ENCODE assay signal across 8 mouse cellular contexts in the genomic region with DNA sequence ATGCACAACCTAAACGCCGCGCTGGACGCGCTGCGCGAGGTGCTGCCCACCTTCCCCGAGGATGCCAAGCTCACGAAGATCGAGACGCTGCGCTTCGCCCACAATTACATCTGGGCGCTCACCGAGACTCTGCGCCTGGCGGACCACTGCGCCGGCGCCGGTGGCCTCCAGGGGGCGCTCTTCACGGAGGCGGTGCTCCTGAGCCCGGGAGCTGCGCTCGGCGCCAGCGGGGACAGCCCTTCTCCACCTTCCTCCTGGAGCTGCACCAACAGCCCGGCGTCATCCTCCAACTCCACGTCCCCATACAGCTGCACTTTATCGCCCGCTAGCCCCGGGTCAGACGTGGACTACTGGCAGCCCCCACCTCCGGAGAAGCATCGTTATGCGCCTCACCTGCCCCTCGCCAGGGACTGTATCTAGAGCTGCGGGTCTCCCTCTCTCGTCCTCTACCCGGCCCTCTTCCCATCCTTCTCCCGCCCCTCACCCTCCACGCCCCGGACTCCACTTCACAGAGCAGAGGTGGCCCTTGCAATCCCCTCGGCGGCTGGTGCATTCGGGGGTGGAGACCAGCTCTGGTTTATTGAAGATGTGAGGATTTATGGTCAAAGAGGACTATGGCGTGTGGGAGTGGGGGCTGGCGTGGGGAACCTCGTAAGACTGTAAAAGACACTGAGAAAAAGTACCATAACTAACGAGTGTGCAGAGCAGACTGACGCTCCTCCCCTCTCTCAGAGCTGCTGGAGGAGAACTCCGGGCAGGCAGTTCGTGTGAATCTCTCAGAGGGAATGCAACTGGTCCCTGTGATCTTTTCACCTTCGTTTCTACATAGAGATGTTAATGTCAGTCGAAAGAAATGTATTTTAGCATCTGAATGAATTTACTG. TPM values are rescaled to one million over a fixed set of nuclear protein-coding genes. Genes with fewer than 3 reads are reported as not detected.
DNase-seq lines count a peak whose midpoint lies in the region; ATAC-seq and TF ChIP-seq lines count a peak whose summit lies in the region.

No protein-coding gene starts in this region.

- no peak for TF ChIP-seq POLR2A in bone marrow, adult 2 months (IDR thresholded peaks at IDR 0.05; ENCODE audit: borderline replicate concordance, control insufficient read depth, low read depth, low read length)

- peak; percentile 80 for TF ChIP-seq CTCF in bone marrow, adult 2 months (IDR thresholded peaks at IDR 0.05; ENCODE audit: control insufficient read depth, insufficient read depth, low read length)

- 0 out of 2 replicates have a peak overlapping the region, but pooled peaks have one; percentile 27 for H3K9ac ChIP-seq in embryonic facial prominence, embryonic 13.5 days
- 0 out of 2 replicates have a peak overlapping the region, but pooled peaks have one; percentile 15 for H3K9ac ChIP-seq in heart, embryonic 12.5 days
- H3K9ac ChIP-seq in kidney, embryonic 16.5 days (replicated peaks; ENCODE audit: low read length) = no peak overlapping the region
- H3K9ac ChIP-seq in liver, embryonic 13.5 days = no peak overlapping the region
- no peak overlapping the region for H3K9ac ChIP-seq in stomach, embryonic 15.5 days

- peak overlapping the region; percentile 75 for H3K4me2 ChIP-seq in embryonic facial prominence, embryonic 13.5 days
- peak overlapping the region; percentile 84 for H3K4me2 ChIP-seq in heart, embryonic 12.5 days
- peak overlapping the region; percentile 65 for H3K4me2 ChIP-seq in kidney, embryonic 16.5 days (replicated peaks; ENCODE audit: low read depth, low read length)
- peak overlapping the region; percentile 59 for H3K4me2 ChIP-seq in liver, embryonic 13.5 days
- H3K4me2 ChIP-seq in stomach, embryonic 15.5 days = peak overlapping the region; percentile 71

- no peak overlapping the region for H3K4me3 ChIP-seq in bone marrow, adult 2 months (replicated peaks; ENCODE audit: control insufficient read depth, low read depth, low read length)
- peak overlapping the region; percentile 45 for H3K4me3 ChIP-seq in embryonic facial prominence, embryonic 13.5 days
- peak overlapping the region; percentile 48 for H3K4me3 ChIP-seq in heart, embryonic 12.5 days
- H3K4me3 ChIP-seq in kidney, embryonic 16.5 days (ENCODE audit: low read length) = peak overlapping the region; percentile 44
- H3K4me3 ChIP-seq in liver, embryonic 13.5 days (replicated peaks) = peak overlapping the region; percentile 43
- peak overlapping the region; percentile 40 for H3K4me3 ChIP-seq in stomach, embryonic 15.5 days (replicated peaks)

- 2% methylated on average over 58 of the region's 58 CpGs for WGBS in bone marrow, adult 2 months
- under 1% methylated on average over 58 of the region's 58 CpGs for WGBS in embryonic facial prominence, embryonic 13.5 days
- WGBS in heart, embryonic 12.5 days = 1% methylated on average over 58 of the region's 58 CpGs
- under 1% methylated on average over 58 of the region's 58 CpGs for WGBS in kidney, embryonic 16.5 days
- WGBS in liver, embryonic 13.5 days (ENCODE audit: insufficient replicate concordance) = 2% methylated on average over 58 of the region's 58 CpGs
- WGBS in stomach, embryonic 15.5 days = 1% methylated on average over 58 of the region's 58 CpGs

- H3K36me3 ChIP-seq in embryonic facial prominence, embryonic 13.5 days = no peaks in the 10 kb centered on the region
- H3K36me3 ChIP-seq in heart, embryonic 12.5 days = no peaks in the 10 kb centered on the region
- no peaks in the 10 kb centered on the region for H3K36me3 ChIP-seq in kidney, embryonic 16.5 days (ENCODE audit: insufficient read depth, low read length)
- H3K36me3 ChIP-seq in liver, embryonic 13.5 days = no peaks in the 10 kb centered on the region
- no peaks in the 10 kb centered on the region for H3K36me3 ChIP-seq in stomach, embryonic 15.5 days

- peak; percentile 61; the same call in 1 of the 2 replicates for ATAC-seq in embryonic facial prominence, embryonic 13.5 days (ENCODE audit: insufficient number of reproducible peaks, insufficient read depth, low FRiP score, low TSS enrichment, low read depth)
- ATAC-seq in heart, embryonic 12.5 days (ENCODE audit: insufficient number of reproducible peaks, low FRiP score) = peak; percentile 75
- ATAC-seq in kidney, embryonic 16.5 days (ENCODE audit: low FRiP score, low TSS enrichment) = peak; percentile 74
- peak; percentile 64 for ATAC-seq in liver, embryonic 13.5 days (ENCODE audit: low read depth)
- peak; percentile 69 for ATAC-seq in stomach, embryonic 15.5 days (ENCODE audit: insufficient read depth, low FRiP score, low read depth)

- H3K27me3 ChIP-seq in embryonic facial prominence, embryonic 13.5 days = peaks cover 96% of the 10 kb centered on the region
- peaks cover 90% of the 10 kb centered on the region for H3K27me3 ChIP-seq in heart, embryonic 12.5 days (replicated peaks)
- peaks cover 94% of the 10 kb centered on the region for H3K27me3 ChIP-seq in kidney, embryonic 16.5 days (ENCODE audit: insufficient read depth, low read length)
- peaks cover 96% of the 10 kb centered on the region for H3K27me3 ChIP-seq in liver, embryonic 13.5 days
- peaks cover 80% of the 10 kb centered on the region for H3K27me3 ChIP-seq in stomach, embryonic 15.5 days (replicated peaks)

- no peak overlapping the region for H3K27ac ChIP-seq in bone marrow, adult 2 months (ENCODE audit: control insufficient read depth, insufficient read depth, low read depth, low read length, poor library complexity)
- no peak overlapping the region for H3K27ac ChIP-seq in embryonic facial prominence, embryonic 13.5 days
- H3K27ac ChIP-seq in heart, embryonic 12.5 days (ENCODE audit: poor library complexity, severe bottlenecking) = no peak overlapping the region
- no peak overlapping the region for H3K27ac ChIP-seq in kidney, embryonic 16.5 days (ENCODE audit: low read length)
- no peak overlapping the region for H3K27ac ChIP-seq in liver, embryonic 13.5 days
- no peak overlapping the region for H3K27ac ChIP-seq in stomach, embryonic 15.5 days

- no peaks in the 10 kb centered on the region; the same call in 1 of the 2 replicates for H3K4me1 ChIP-seq in bone marrow, adult 2 months (ENCODE audit: control insufficient read depth, insufficient read depth, low read length)
- peaks cover 25% of the 10 kb centered on the region for H3K4me1 ChIP-seq in embryonic facial prominence, embryonic 13.5 days
- H3K4me1 ChIP-seq in heart, embryonic 12.5 days (replicated peaks) = peaks cover 29% of the 10 kb centered on the region
- peaks cover 26% of the 10 kb centered on the region for H3K4me1 ChIP-seq in kidney, embryonic 16.5 days (ENCODE audit: insufficient read depth, low read length)
- peaks cover 23% of the 10 kb centered on the region for H3K4me1 ChIP-seq in liver, embryonic 13.5 days (replicated peaks)
- peaks cover 27% of the 10 kb centered on the region for H3K4me1 ChIP-seq in stomach, embryonic 15.5 days

- DNase-seq in CD4-positive, CD25-positive, alpha-beta regulatory T cell, adult 2 months (ENCODE audit: low read depth, low spot score) = peak; percentile 85
- DNase-seq in liver, embryonic 13.5 days = peak; percentile 28
- peak; percentile 27 to 68 for DNase-seq in natural killer cell, adult 2 months (ENCODE audit: low spot score in 2 of 2)

- no peaks in the 10 kb centered on the region for H3K9me3 ChIP-seq in embryonic facial prominence, embryonic 13.5 days
- no peaks in the 10 kb centered on the region for H3K9me3 ChIP-seq in heart, embryonic 12.5 days (replicated peaks)
- no peaks in the 10 kb centered on the region for H3K9me3 ChIP-seq in kidney, embryonic 16.5 days (ENCODE audit: low read length)
- no peaks in the 10 kb centered on the region for H3K9me3 ChIP-seq in liver, embryonic 13.5 days (replicated peaks)
- no peaks in the 10 kb centered on the region for H3K9me3 ChIP-seq in stomach, embryonic 15.5 days

RNA-seq across cellular contexts. Expression of gene Neurog2, which starts 1.4 kb away (rescaled TPM):
- polyA plus RNA-seq in bone marrow, adult 2 months (2011; ENCODE audit: insufficient read depth, insufficient read length, low replicate concordance, missing spikeins) = not detected in 2 replicates
- 0.26 and 0.32 TPM in 2 replicates for polyA plus RNA-seq in embryonic facial prominence, embryonic 13.5 days (2015; fragmentation: Nextera tagmentation; extraction: Ambion mirVana)
- polyA plus RNA-seq in heart, embryonic 12.5 days (2016; fragmentation: Nextera tagmentation; extraction: Ambion mirVana) = 0.24 TPM in 1 of 2 replicates, not detected in the other
- polyA plus RNA-seq in kidney, embryonic 16.5 days (2015; fragmentation: Nextera tagmentation; extraction: Ambion mirVana) = not detected in 2 replicates
- not detected in 2 replicates for polyA plus RNA-seq in liver, embryonic 13.5 days (2015; fragmentation: Nextera tagmentation; extraction: Ambion mirVana)
- 0.08 TPM in 1 of 2 replicates, not detected in the other for polyA plus RNA-seq in stomach, embryonic 15.5 days (2015; fragmentation: Nextera tagmentation; extraction: Ambion mirVana)

Comparison
In these comparisons a context has a peak if more than half of its experiments do, and no peak if none do; other contexts are left out.
1. DNase-seq: peak in every context shown above with its lines; median percentile 85 in CD4-positive, CD25-positive, alpha-beta regulatory T cell, adult 2 months; 48 in natural killer cell, adult 2 months; 28 in liver, embryonic 13.5 days.
2. H3K9ac ChIP-seq: peak in embryonic facial prominence, embryonic 13.5 days (single experiment) and heart, embryonic 12.5 days (single experiment); none in kidney, embryonic 16.5 days (single experiment), liver, embryonic 13.5 days (single experiment) and stomach, embryonic 15.5 days (single experiment).
3. Peak in every context shown above with its lines, with median percentiles within 50 percentile points of each other: ATAC-seq and H3K4me2 ChIP-seq.